Mouse (Mus musculus) stomach, embryonic 16.5 days (tissue): ENCODE data around the gene Macrod2. TPM values are rescaled to one million over a fixed set of nuclear protein-coding genes. Genes with fewer than 3 reads are reported as not detected.

ENCODE experiments used
- ATAC-seq: fragments of 200-750 bp; cut with Nextera tagmentation; 2 replicates; pipeline ENCODE4 v1.8.0; 2017; ENCODE audit warnings: moderate number of reproducible peaks, moderate TSS enrichment; ENCODE audit not compliant: insufficient read depth, low FRiP score
- H3K27ac ChIP-seq: fragments of 300-500 bp; sonication (generic); 2 replicates; pipeline ENCODE4 v1.5.1; 2014; ENCODE audit warnings: low read length
- H3K27me3 ChIP-seq: fragments of 300-500 bp; sonication (generic); 2 replicates; pipeline ENCODE4 v1.6.1; 2014; ENCODE audit warnings: low read length, control low read depth, mixed read lengths; ENCODE audit not compliant: control insufficient read depth, insufficient read depth
- H3K36me3 ChIP-seq: fragments of 300-500 bp; sonication (generic); 2 replicates; pipeline ENCODE4 v1.6.1; 2014; ENCODE audit warnings: low read length; ENCODE audit not compliant: control insufficient read depth, insufficient read depth
- H3K4me1 ChIP-seq: fragments of 300-500 bp; sonication (generic); 2 replicates; pipeline ENCODE4 v1.6.1; 2014; ENCODE audit warnings: low read length, control low read depth, mixed read lengths; ENCODE audit not compliant: control insufficient read depth, insufficient read depth
- H3K4me2 ChIP-seq: fragments of 300-500 bp; sonication (generic); 2 replicates; pipeline ENCODE4 v1.6.1; 2014; ENCODE audit warnings: low read depth, low read length, mixed read lengths
- H3K4me3 ChIP-seq: fragments of 300-500 bp; sonication (generic); replicated peaks from 2 replicates; pipeline ENCODE4 v1.5.1; 2014; ENCODE audit warnings: mild to moderate bottlenecking, low read length
- H3K9ac ChIP-seq: fragments of 300-500 bp; sonication (generic); 2 replicates; pipeline ENCODE4 v1.6.1; 2014; ENCODE audit warnings: low read length
- H3K9me3 ChIP-seq: fragments of 300-500 bp; sonication (generic); replicated peaks from 2 replicates; pipeline ENCODE4 v1.6.1; 2016; ENCODE audit warnings: low read length, control low read depth; ENCODE audit not compliant: control insufficient read depth
- WGBS: fragments of 180-500 bp; shearing (Covaris S2); extraction: QIAGEN DNeasy Blood & Tissue Kit; methylation state at CpG from one replicate; pipeline ENCODE4 v1.1.7; 2014; 5-methylcytosine and 5-hydroxymethylcytosine counted together
- polyA plus RNA-seq: library from polyadenylated mRNA; unstranded; fragments of >200 nt; fragmentation: Nextera tagmentation; extraction: Ambion mirVana; gene quantifications from 2 replicates; pipeline ENCODE4 v1.2.1, GENCODE M21; 2015

The Macrod2 gene
- polyA plus RNA-seq, 1 experiment from 2014 or later, result 45.4 TPM

DNA sequence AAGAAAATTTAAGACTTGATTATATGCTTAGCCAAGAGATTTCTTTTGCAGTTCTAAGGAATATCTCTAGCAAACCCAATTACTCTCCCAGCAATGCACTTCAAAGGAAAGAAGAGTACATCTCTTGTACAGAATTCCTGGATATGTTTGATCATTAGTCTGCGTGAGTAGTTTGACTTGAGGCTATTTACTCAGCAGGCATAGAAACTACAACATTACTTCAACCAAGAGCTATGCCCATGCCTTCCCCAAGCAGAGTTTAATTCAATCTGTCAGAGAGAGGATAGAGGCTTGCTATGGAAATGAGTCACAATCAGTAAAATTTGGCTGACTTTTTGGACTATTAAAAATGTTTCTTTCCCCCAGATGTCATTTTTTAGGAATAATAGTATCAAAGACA, 785.5 kb downstream of the Macrod2 start:
- H3K4me1 ChIP-seq, result no peaks in the 10 kb centered on the region
- H3K36me3 ChIP-seq, result no peaks in the 10 kb centered on the region
- H3K9me3 ChIP-seq, result no peaks in the 10 kb centered on the region
- H3K27me3 ChIP-seq, result no peaks in the 10 kb centered on the region
- H3K4me2 ChIP-seq, result no peak overlapping the region
- no peak overlapping the region for H3K4me3 ChIP-seq
- H3K9ac ChIP-seq, result no peak overlapping the region
- 72% methylated on average over 1 of the region's 1 CpGs for WGBS
- no peak overlapping the region for H3K27ac ChIP-seq
- no peak for ATAC-seq

DNA sequence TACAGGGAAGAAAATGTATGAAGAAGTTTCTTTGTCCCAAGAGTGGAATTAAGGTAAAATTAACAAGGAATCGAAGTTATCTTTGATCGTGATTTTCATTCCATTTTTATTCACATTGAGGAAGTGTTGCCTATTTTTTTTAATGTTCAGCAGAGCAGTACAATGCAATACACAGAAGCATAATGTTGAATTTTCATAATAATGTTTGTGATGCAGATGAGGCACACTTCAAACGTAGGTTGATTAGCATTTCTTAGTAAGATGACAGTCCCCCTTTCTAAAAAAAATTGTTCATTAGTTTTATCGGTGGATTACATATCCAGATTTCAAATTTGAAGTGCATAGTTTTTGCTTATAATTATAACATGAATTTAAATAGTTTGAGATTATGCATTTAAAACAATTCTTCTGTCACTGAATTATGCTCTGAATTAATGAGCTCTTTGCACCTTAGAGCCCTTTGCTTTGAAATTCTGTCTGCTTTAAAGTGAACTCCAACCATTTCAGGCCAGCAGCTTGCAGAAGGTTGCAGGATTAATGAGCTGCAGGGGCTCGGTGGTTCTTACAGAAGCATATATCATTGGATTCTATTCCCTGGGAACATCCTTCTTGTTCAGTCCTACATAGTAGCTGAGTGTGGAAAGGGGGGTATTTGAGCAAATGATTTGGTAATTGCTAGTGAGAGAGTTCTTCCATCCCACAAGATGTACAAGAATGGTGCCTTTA, 787.1 kb downstream of the Macrod2 start:
- H3K4me1 ChIP-seq, result no peaks in the 10 kb centered on the region
- H3K4me2 ChIP-seq, result no peak overlapping the region
- no peak for ATAC-seq
- no peak overlapping the region for H3K4me3 ChIP-seq
- H3K9ac ChIP-seq, result no peak overlapping the region
- WGBS, result 69% methylated on average over 5 of the region's 5 CpGs
- H3K9me3 ChIP-seq, result no peaks in the 10 kb centered on the region
- H3K27me3 ChIP-seq, result no peaks in the 10 kb centered on the region
- no peaks in the 10 kb centered on the region for H3K36me3 ChIP-seq
- no peak overlapping the region for H3K27ac ChIP-seq

GRCm38 (mm10) chr2:141194476-141194875, 799.4 kb downstream of the Macrod2 start:
- H3K27me3 ChIP-seq, result no peaks in the 10 kb centered on the region
- no peaks in the 10 kb centered on the region for H3K36me3 ChIP-seq
- no peak overlapping the region for H3K4me3 ChIP-seq
- H3K4me2 ChIP-seq, result no peak overlapping the region
- H3K27ac ChIP-seq, result no peak overlapping the region
- no peaks in the 10 kb centered on the region for H3K4me1 ChIP-seq
- H3K9me3 ChIP-seq, result no peaks in the 10 kb centered on the region
- H3K9ac ChIP-seq, result no peak overlapping the region
- ATAC-seq, result no peak

- Histone ChIP-seq H3K9ac (no peak overlapping the region), H3K36me3 (no peaks in the 10 kb centered on the region), H3K27me3 (no peaks in the 10 kb centered on the region), H3K27ac (no peak overlapping the region), H3K4me2 (no peak overlapping the region), H3K9me3 (no peaks in the 10 kb centered on the region), H3K4me3 (no peak overlapping the region), H3K4me1 (no peaks in the 10 kb centered on the region)
- WGBS, result 65% methylated on average over 4 of the region's 4 CpGs
- no peak for ATAC-seq
Observed at GRCm38 (mm10) chr2:141200481-141200880, 805.4 kb downstream of the Macrod2 start.

DNA sequence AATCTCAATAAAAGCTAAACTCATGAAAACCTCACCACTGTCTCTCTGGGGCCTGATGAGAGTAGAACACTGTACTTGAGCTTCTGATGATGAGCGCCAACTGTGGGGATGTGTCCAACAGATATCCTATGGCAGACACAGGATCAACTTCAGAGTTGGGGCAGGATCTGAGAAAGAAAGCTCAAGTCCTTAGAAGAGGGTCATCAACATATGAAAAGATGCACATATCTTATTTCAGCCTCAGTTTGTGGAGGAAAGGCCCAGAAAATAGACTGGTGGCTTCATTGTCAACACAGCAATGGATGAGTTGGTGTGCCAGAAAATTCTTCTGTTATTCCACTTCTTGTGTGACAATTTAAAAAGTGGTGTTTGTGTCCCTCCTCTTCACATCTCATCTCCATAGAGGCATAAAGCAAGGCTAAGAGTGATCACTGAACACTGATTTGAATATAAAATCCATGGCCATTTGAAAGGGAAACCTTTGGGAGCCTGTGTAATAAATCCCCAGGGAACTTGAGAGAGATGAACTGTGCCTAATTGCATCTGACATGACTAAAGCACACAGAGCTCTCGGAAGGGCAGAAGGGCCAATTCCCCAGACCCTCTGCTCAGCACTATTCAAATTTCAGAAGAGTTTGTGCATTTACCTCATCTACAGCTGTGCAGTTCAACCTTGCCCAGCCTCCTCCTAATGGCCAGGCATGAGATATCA, 806.4 kb downstream of the Macrod2 start:
- 81% methylated on average over 2 of the region's 2 CpGs for WGBS
- Histone ChIP-seq H3K4me3 (no peak overlapping the region), H3K27ac (no peak overlapping the region), H3K9ac (no peak overlapping the region), H3K27me3 (no peaks in the 10 kb centered on the region), H3K4me1 (no peaks in the 10 kb centered on the region), H3K9me3 (no peaks in the 10 kb centered on the region), H3K4me2 (no peak overlapping the region), H3K36me3 (no peaks in the 10 kb centered on the region)
- no peak for ATAC-seq

DNA sequence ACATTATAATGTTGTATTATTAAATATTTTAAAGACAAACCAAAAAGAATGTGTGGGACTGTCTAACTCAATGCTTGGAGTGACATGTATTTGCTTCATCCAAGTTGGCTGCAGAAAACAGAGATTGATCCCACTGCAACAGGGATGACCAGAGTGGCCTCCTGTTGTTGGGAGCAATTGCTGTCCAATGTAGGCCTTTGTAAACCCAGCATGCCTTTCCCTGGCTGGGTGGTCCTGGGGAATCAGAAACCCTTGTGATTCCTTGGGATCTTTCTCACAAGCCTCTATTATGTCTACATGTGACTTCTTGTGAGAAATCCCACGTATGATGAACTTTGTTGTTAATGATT, 806.9 kb downstream of the Macrod2 start:
- Histone ChIP-seq H3K4me2 (no peak overlapping the region), H3K9me3 (no peaks in the 10 kb centered on the region), H3K27ac (no peak overlapping the region), H3K36me3 (no peaks in the 10 kb centered on the region), H3K4me1 (no peaks in the 10 kb centered on the region), H3K4me3 (no peak overlapping the region), H3K27me3 (no peaks in the 10 kb centered on the region), H3K9ac (no peak overlapping the region)
- WGBS, result 70% methylated on average over 1 of the region's 1 CpGs
- no peak for ATAC-seq

- Histone ChIP-seq H3K4me2 (no peak overlapping the region), H3K4me3 (no peak overlapping the region), H3K4me1 (no peaks in the 10 kb centered on the region), H3K36me3 (no peaks in the 10 kb centered on the region), H3K27me3 (no peaks in the 10 kb centered on the region), H3K9me3 (no peaks in the 10 kb centered on the region), H3K9ac (no peak overlapping the region), H3K27ac (no peak overlapping the region)
- no peak for ATAC-seq
- WGBS, result 85% methylated on average over 5 of the region's 5 CpGs
Observed at GRCm38 (mm10) chr2:141211346-141211745, 816.2 kb downstream of the Macrod2 start.

DNA sequence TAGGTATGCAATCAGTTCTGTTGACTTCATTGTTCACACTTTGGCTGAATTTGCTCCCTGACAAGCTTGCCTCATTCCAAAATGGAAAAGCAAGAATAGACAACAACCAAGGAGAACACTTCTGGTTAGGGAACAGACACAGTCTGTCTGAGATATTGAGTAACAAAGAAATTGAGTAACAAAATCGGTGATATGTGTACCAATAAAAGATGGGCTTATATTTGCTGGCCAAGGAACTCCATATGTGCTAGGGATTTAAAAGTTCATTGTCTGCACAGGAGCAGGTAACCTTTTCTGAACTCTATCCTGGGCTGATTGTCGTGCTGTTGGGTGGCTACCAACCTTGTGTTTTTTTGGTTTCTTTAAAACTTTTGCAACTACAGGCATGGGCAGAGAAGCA, 817.2 kb downstream of the Macrod2 start:
- Histone ChIP-seq H3K4me1 (no peaks in the 10 kb centered on the region), H3K4me3 (no peak overlapping the region), H3K9me3 (no peaks in the 10 kb centered on the region), H3K27ac (no peak overlapping the region), H3K4me2 (no peak overlapping the region), H3K9ac (no peak overlapping the region), H3K36me3 (no peaks in the 10 kb centered on the region), H3K27me3 (no peaks in the 10 kb centered on the region)
- 90% methylated on average over 2 of the region's 2 CpGs for WGBS
- no peak for ATAC-seq

DNA sequence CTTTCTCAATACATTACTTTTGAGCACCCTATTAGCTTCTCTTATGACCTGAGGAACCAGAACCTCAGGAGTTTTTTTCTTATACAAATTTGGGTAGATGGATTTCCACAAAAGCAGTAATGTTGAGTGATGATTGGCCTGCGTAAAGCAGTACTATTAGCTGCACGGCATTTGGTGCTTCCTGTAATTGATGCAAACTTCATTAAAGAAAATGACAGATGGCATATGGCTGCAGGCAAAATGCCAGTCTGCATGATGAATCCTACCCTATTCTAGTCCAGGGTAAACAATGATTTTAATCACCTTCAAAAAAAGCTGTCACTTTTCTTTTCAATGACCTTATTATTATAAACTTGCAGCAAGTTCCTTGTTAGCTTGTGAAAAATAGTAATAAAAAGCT, 822.4 kb downstream of the Macrod2 start:
- Histone ChIP-seq H3K27ac (no peak overlapping the region), H3K4me1 (no peaks in the 10 kb centered on the region), H3K36me3 (no peaks in the 10 kb centered on the region), H3K9me3 (0 out of 2 replicates have a peak, but pooled peaks cover 5% of the 10 kb centered on the region), H3K4me2 (no peak overlapping the region), H3K4me3 (no peak overlapping the region), H3K9ac (no peak overlapping the region), H3K27me3 (no peaks in the 10 kb centered on the region)
- no peak for ATAC-seq
- WGBS, result 52% methylated on average over 2 of the region's 2 CpGs
